Mouse (Mus musculus): ENCODE measurements around the gene Myzap. TPM values are rescaled to one million over a fixed set of nuclear protein-coding genes. Genes with fewer than 3 reads are reported as not detected.

Gene Myzap
- polyA plus RNA-seq, 1 experiment, result 0.98 TPM

- TF ChIP-seq CTCF (IDR thresholded peaks at IDR 0.05; ENCODE audit: borderline replicate concordance, insufficient read depth, low read depth, low read length) (no peak), POLR2A (IDR thresholded peaks at IDR 0.05; ENCODE audit: borderline replicate concordance, insufficient read depth, low read length) (no peak)
- 86% methylated on average over 5 of the region's 5 CpGs for WGBS
- H3K27ac ChIP-seq (ENCODE audit: insufficient read depth, low read length), result no peak overlapping the region
- H3K4me3 ChIP-seq (replicated peaks; ENCODE audit: insufficient read depth, low read depth, low read length), result no peak overlapping the region
- no peaks in the 10 kb centered on the region for H3K4me1 ChIP-seq (ENCODE audit: control insufficient read depth, insufficient read depth, low read length)
- DNase-seq, result no peak
- H3K27me3 ChIP-seq (ENCODE audit: control insufficient read depth, insufficient read depth, low read length), result no peaks in the 10 kb centered on the region
Measured at GRCm38 (mm10) chr9:71535730-71536129, 56.4 kb downstream of the Myzap start.

GRCm38 (mm10) chr9:71535036-71535435 is 57.1 kb downstream of the Myzap start:
- Histone ChIP-seq H3K27me3 (ENCODE audit: control insufficient read depth, insufficient read depth, low read length) (no peaks in the 10 kb centered on the region), H3K4me1 (ENCODE audit: control insufficient read depth, insufficient read depth, low read length) (no peaks in the 10 kb centered on the region), H3K27ac (ENCODE audit: insufficient read depth, low read length) (no peak overlapping the region), H3K4me3 (replicated peaks; ENCODE audit: insufficient read depth, low read depth, low read length) (no peak overlapping the region)
- WGBS, result 41% methylated on average over 2 of the region's 2 CpGs
- DNase-seq, result no peak
- no peak for TF ChIP-seq CTCF (IDR thresholded peaks at IDR 0.05; ENCODE audit: borderline replicate concordance, insufficient read depth, low read depth, low read length)
- TF ChIP-seq POLR2A (IDR thresholded peaks at IDR 0.05; ENCODE audit: borderline replicate concordance, insufficient read depth, low read length), result no peak

GRCm38 (mm10) chr9:71529960-71530359 is 62.2 kb downstream of the Myzap start:
- WGBS, result 81% methylated on average over 2 of the region's 2 CpGs
- Histone ChIP-seq H3K4me1 (ENCODE audit: control insufficient read depth, insufficient read depth, low read length) (no peaks in the 10 kb centered on the region), H3K4me3 (replicated peaks; ENCODE audit: insufficient read depth, low read depth, low read length) (no peak overlapping the region), H3K27ac (ENCODE audit: insufficient read depth, low read length) (no peak overlapping the region), H3K27me3 (ENCODE audit: control insufficient read depth, insufficient read depth, low read length) (no peaks in the 10 kb centered on the region)
- no peak for DNase-seq
- no peak for TF ChIP-seq POLR2A (IDR thresholded peaks at IDR 0.05; ENCODE audit: borderline replicate concordance, insufficient read depth, low read length)
- no peak for TF ChIP-seq CTCF (IDR thresholded peaks at IDR 0.05; ENCODE audit: borderline replicate concordance, insufficient read depth, low read depth, low read length)

GRCm38 (mm10) chr9:71527438-71527837 is 64.7 kb downstream of the Myzap start:
- Histone ChIP-seq H3K27ac (ENCODE audit: insufficient read depth, low read length) (no peak overlapping the region), H3K27me3 (ENCODE audit: control insufficient read depth, insufficient read depth, low read length) (no peaks in the 10 kb centered on the region), H3K4me3 (replicated peaks; ENCODE audit: insufficient read depth, low read depth, low read length) (no peak overlapping the region), H3K4me1 (ENCODE audit: control insufficient read depth, insufficient read depth, low read length) (no peaks in the 10 kb centered on the region)
- no peak for TF ChIP-seq CTCF (IDR thresholded peaks at IDR 0.05; ENCODE audit: borderline replicate concordance, insufficient read depth, low read depth, low read length)
- no peak for TF ChIP-seq POLR2A (IDR thresholded peaks at IDR 0.05; ENCODE audit: borderline replicate concordance, insufficient read depth, low read length)
- no peak for DNase-seq
- 75% methylated on average over 9 of the region's 9 CpGs for WGBS

- Histone ChIP-seq H3K4me3 (replicated peaks; ENCODE audit: insufficient read depth, low read depth, low read length) (no peak overlapping the region), H3K27ac (ENCODE audit: insufficient read depth, low read length) (no peak overlapping the region), H3K27me3 (ENCODE audit: control insufficient read depth, insufficient read depth, low read length) (no peaks in the 10 kb centered on the region), H3K4me1 (ENCODE audit: control insufficient read depth, insufficient read depth, low read length) (no peaks in the 10 kb centered on the region)
- 30% methylated on average over 4 of the region's 4 CpGs for WGBS
- DNase-seq, result no peak
- TF ChIP-seq CTCF (IDR thresholded peaks at IDR 0.05; ENCODE audit: borderline replicate concordance, insufficient read depth, low read depth, low read length) (no peak), POLR2A (IDR thresholded peaks at IDR 0.05; ENCODE audit: borderline replicate concordance, insufficient read depth, low read length) (no peak)
Measured at GRCm38 (mm10) chr9:71523901-71524300, 68.3 kb downstream of the Myzap start.

- DNase-seq, result no peak
- Histone ChIP-seq H3K4me3 (replicated peaks; ENCODE audit: insufficient read depth, low read depth, low read length) (no peak overlapping the region), H3K27me3 (ENCODE audit: control insufficient read depth, insufficient read depth, low read length) (no peaks in the 10 kb centered on the region), H3K27ac (ENCODE audit: insufficient read depth, low read length) (no peak overlapping the region), H3K4me1 (ENCODE audit: control insufficient read depth, insufficient read depth, low read length) (no peaks in the 10 kb centered on the region)
- WGBS, result 71% methylated on average over 3 of the region's 3 CpGs
- no peak for TF ChIP-seq POLR2A (IDR thresholded peaks at IDR 0.05; ENCODE audit: borderline replicate concordance, insufficient read depth, low read length)
- TF ChIP-seq CTCF (IDR thresholded peaks at IDR 0.05; ENCODE audit: borderline replicate concordance, insufficient read depth, low read depth, low read length), result no peak
Measured at GRCm38 (mm10) chr9:71519836-71520235, 72.3 kb downstream of the Myzap start.

GRCm38 (mm10) chr9:71517487-71517886 is 74.7 kb downstream of the Myzap start:
- Histone ChIP-seq H3K4me1 (ENCODE audit: control insufficient read depth, insufficient read depth, low read length) (no peaks in the 10 kb centered on the region), H3K27ac (ENCODE audit: insufficient read depth, low read length) (no peak overlapping the region), H3K4me3 (replicated peaks; ENCODE audit: insufficient read depth, low read depth, low read length) (no peak overlapping the region), H3K27me3 (ENCODE audit: control insufficient read depth, insufficient read depth, low read length) (no peaks in the 10 kb centered on the region)
- TF ChIP-seq CTCF (IDR thresholded peaks at IDR 0.05; ENCODE audit: borderline replicate concordance, insufficient read depth, low read depth, low read length), result no peak
- TF ChIP-seq POLR2A (IDR thresholded peaks at IDR 0.05; ENCODE audit: borderline replicate concordance, insufficient read depth, low read length), result no peak
- 86% methylated on average over 4 of the region's 4 CpGs for WGBS
- DNase-seq, result no peak

GRCm38 (mm10) chr9:71515862-71516261 is 76.3 kb downstream of the Myzap start:
- Histone ChIP-seq H3K27ac (ENCODE audit: insufficient read depth, low read length) (no peak overlapping the region), H3K27me3 (ENCODE audit: control insufficient read depth, insufficient read depth, low read length) (no peaks in the 10 kb centered on the region), H3K4me3 (replicated peaks; ENCODE audit: insufficient read depth, low read depth, low read length) (no peak overlapping the region), H3K4me1 (ENCODE audit: control insufficient read depth, insufficient read depth, low read length) (no peaks in the 10 kb centered on the region)
- TF ChIP-seq CTCF (IDR thresholded peaks at IDR 0.05; ENCODE audit: borderline replicate concordance, insufficient read depth, low read depth, low read length) (no peak), POLR2A (IDR thresholded peaks at IDR 0.05; ENCODE audit: borderline replicate concordance, insufficient read depth, low read length) (no peak)
- 80% methylated on average over 4 of the region's 4 CpGs for WGBS
- DNase-seq, result no peak

Measured in cerebellum, adult 2 months (tissue).